Mouse (Mus musculus) midbrain, embryonic 12.5 days (tissue): ENCODE results near the gene Tmem125. TPM values are rescaled to one million over a fixed set of nuclear protein-coding genes. Genes with fewer than 3 reads are reported as not detected.
A peak's percentile ranks its signal among the peaks of the same experiment; 100 is the strongest.
"Not testable (repeated sequence)": the region's sequence is repeated elsewhere in the genome, so short reads cannot be mapped to it uniquely, and the experiment has no call there.

ENCODE experiments used
- ATAC-seq: fragments of 200-750 bp; cut with Nextera tagmentation; 2 replicates; pipeline ENCODE4 v1.8.0; 2017; ENCODE audit warnings: low read depth, moderate TSS enrichment, moderate library complexity; ENCODE audit not compliant: low FRiP score
- H3K27ac ChIP-seq: fragments of 300-500 bp; sonication (generic); replicated peaks from 2 replicates; pipeline ENCODE4 v1.5.1; 2016; ENCODE audit warnings: mild to moderate bottlenecking
- H3K27me3 ChIP-seq: fragments of 300-500 bp; sonication (generic); 2 replicates; pipeline ENCODE4 v1.6.1; 2016; ENCODE audit warnings: mild to moderate bottlenecking
- H3K36me3 ChIP-seq: fragments of 300-500 bp; sonication (generic); 2 replicates; pipeline ENCODE4 v1.6.1; 2016
- H3K4me1 ChIP-seq: fragments of 300-500 bp; sonication (generic); 2 replicates; pipeline ENCODE4 v1.6.1; 2016
- H3K4me2 ChIP-seq: fragments of 300-500 bp; sonication (generic); replicated peaks from 2 replicates; pipeline ENCODE4 v1.6.1; 2016; ENCODE audit warnings: mild to moderate bottlenecking, moderate library complexity
- H3K4me3 ChIP-seq: fragments of 300-500 bp; sonication (generic); 2 replicates; pipeline ENCODE4 v1.5.1; 2016; ENCODE audit warnings: mild to moderate bottlenecking
- H3K9ac ChIP-seq: fragments of 300-500 bp; sonication (generic); replicated peaks from 2 replicates; pipeline ENCODE4 v1.6.1; 2016; ENCODE audit warnings: mild to moderate bottlenecking, moderate library complexity
- H3K9me3 ChIP-seq: fragments of 300-500 bp; sonication (generic); 2 replicates; pipeline ENCODE4 v1.6.1; 2016; ENCODE audit warnings: mild to moderate bottlenecking
- WGBS: fragments of 180-500 bp; shearing (Covaris S2); methylation state at CpG from one replicate; pipeline ENCODE4 v1.1.7; 2016; 5-methylcytosine and 5-hydroxymethylcytosine counted together
- polyA plus RNA-seq: library from polyadenylated mRNA; unstranded; fragments of >200 nt; fragmentation: Nextera tagmentation; extraction: Ambion mirVana; gene quantifications from 2 replicates; pipeline ENCODE4 v1.2.1, GENCODE M21; 2016

Tmem125 gene
- polyA plus RNA-seq, 1 experiment from 2014 or later, result 0.13 TPM

DNA sequence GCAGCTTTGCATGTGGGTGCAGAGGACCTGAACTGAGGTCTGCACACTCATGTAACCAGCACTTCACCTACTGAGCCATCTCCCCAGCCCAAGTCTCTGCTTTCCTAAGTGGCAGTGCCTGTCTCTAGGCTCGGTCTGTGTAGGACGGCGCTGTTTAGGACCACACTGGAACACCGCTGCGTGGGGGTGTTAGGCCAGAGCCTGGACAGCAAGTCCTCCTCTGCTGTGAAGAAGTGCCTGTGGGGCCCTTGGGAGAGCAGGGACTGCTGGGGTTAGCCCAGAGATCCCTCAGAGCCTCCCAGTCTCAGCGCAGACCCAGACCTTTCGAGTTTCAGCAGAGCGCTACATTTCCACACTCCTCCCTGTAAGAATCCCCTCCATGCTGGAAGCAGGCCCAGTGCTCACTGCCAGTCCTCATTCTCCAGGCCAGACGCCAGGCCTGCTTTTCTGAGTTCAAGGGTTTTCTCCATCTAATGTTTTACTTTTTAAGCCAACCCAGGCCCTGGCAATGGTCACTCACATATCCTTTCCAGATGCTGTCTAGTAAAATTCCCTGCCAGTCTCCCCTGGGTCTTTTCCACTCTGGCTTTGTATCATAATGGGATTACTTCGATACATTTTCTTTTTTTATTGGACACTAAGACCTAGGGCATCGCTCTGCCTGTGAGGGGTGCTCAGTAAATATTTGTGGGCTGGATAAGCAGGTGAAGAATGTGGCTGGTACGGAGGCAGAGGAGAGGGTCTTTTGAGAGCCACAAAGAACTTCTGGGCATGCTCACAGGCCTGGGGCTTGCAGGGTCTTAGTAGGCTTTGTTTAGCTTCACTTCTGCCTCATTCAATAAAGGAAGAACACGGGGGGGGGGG, 20.4 kb upstream of the Tmem125 start:
- Histone ChIP-seq H3K9ac (no peak overlapping the region), H3K27me3 (no peaks in the 10 kb centered on the region; the same call in 1 of the 2 replicates), H3K36me3 (no peaks in the 10 kb centered on the region), H3K9me3 (peaks cover 4% of the 10 kb centered on the region; the same call in 1 of the 2 replicates), H3K4me1 (no peaks in the 10 kb centered on the region), H3K4me3 (no peak overlapping the region), H3K27ac (peak overlapping the region; percentile 32; the same call in 1 of the 2 replicates), H3K4me2 (no peak overlapping the region)
- ATAC-seq, result no peak; the same call in 1 of the 2 replicates
- WGBS, result 57% methylated on average over 13 of the region's 13 CpGs

DNA sequence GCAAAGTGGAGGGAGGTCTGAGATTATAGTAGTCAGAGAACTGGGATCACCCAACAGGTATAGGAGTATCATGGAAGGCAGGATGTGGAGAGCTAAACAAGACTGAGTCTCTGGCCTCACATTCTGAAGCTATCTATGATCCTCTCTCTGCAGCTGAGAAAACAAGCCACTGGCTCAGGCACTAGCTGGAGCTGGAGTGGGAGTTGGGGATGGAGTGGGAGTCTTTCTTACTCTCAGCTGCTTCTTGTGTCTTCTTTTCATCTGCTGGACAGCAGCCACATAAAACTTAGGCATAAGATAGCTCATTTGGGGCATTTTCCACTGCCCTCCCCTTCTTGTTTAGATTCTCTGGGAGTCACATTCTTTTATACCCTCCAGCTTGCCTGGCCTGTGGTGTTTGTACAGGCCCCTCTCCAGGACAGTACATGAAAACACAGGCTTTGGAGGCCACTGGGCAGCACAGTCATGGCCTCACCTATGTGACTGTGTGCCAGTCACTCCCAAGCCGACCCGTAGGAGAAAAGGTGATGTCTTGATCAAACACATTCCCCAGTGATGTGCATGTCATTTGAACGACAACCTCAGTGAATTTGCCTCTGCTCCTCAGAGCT, 9.3 kb upstream of the Tmem125 start:
- H3K9ac ChIP-seq, result no peak overlapping the region
- H3K4me2 ChIP-seq, result no peak overlapping the region
- H3K36me3 ChIP-seq, result no peaks in the 10 kb centered on the region
- no peak for ATAC-seq
- no peak overlapping the region for H3K27ac ChIP-seq
- 67% methylated on average over 3 of the region's 3 CpGs for WGBS
- H3K4me1 ChIP-seq, result no peaks in the 10 kb centered on the region
- no peaks in the 10 kb centered on the region for H3K27me3 ChIP-seq
- no peaks in the 10 kb centered on the region for H3K9me3 ChIP-seq
- H3K4me3 ChIP-seq, result no peak overlapping the region

DNA sequence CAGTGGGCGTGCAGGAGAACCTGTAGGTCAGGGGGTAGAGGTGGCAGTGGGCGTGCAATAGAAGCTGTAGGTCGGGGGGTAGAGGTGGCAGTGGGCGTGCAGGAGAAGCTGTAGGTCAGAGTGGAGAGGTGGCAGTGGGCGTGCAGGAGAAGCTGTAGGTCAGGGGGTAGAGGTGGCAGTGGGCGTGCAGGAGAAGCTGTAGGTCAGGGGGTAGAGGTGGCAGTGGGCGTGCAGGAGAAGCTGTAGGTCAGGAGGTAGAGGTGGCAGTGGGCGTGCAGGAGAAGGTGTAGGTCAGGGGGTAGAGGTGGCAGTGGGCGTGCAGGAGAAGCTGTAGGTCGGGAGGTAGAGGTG, 4.3 kb upstream of the Tmem125 start:
- not testable (repeated sequence) for H3K27me3 ChIP-seq, H3K9ac ChIP-seq, H3K36me3 ChIP-seq, H3K4me3 ChIP-seq, H3K27ac ChIP-seq, ATAC-seq, H3K4me1 ChIP-seq, H3K4me2 ChIP-seq, H3K9me3 ChIP-seq
- 88% methylated on average over 10 of the region's 10 CpGs for whole genome bisulfite sequencing

DNA sequence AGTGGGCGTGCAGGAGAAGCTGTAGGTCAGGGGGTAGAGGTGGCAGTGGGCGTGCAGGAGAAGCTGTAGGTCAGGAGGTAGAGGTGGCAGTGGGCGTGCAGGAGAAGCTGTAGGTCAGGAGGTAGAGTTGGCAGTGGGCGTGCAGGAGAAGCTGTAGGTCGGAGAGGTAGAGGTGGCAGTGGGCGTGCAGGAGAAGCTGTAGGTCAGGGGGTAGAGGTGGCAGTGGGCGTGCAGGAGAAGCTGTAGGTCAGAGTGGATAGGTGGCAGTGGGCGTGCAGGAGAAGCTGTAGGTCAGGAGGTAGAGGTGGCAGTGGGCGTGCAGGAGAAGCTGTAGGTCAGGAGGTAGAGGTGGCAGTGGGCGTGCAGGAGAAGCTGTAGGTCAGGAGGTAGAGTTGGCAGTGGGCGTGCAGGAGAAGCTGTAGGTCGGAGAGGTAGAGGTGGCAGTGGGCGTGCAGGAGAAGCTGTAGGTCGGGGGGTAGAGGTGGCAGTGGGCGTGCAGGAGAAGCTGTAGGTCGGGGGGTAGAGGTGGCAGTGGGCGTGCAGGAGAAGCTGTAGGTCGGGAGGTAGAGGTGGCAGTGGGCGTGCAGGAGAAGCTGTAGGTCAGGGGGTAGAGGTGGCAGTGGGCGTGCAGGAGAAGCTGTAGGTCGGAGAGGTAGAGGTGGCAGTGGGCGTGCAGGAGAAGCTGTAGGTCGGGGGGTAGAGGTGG, 3.7 kb upstream of the Tmem125 start:
- WGBS, result 89% methylated on average over 23 of the region's 23 CpGs
- H3K4me3 ChIP-seq, result not testable (repeated sequence)

DNA sequence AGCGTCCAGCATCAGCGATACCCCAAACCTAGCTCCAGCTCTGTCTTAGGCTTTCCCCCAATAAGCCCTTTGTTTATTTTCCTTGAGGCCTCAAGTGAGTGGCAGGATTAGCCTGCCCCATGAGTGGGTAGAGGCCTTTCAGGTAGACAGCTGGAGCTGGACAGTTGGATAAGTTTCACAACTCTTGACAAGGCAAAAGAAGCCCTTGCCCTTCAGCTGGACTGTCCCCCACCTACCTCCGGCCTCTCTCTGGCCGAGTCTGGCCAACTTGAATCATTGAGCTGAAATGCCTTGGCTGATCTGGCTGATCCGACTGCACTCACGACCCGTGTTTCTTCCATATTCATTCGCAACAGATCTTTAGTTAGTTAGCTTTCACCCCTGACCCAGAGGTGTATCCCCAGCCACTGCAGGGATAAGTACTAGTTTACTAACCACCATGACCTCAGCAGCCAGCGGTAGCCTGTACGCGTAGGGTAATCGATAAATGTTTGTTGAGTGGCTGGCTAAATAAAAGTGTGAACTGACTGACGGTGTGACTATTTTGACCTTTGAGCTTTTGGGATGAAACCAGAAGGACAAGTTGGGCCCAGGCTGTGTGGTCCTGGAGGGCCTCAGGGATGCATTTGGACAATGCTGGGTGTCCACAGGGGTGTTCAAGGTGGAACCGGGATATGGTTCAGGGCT, 740 bp upstream of the Tmem125 start:
- H3K4me3 ChIP-seq, result no peak overlapping the region
- WGBS, result 69% methylated on average over 14 of the region's 14 CpGs
- H3K9me3 ChIP-seq, result peaks cover 2% of the 10 kb centered on the region
- no peak overlapping the region for H3K9ac ChIP-seq
- H3K4me1 ChIP-seq, result peaks cover 11% of the 10 kb centered on the region; the same call in 1 of the 2 replicates
- no peaks in the 10 kb centered on the region for H3K36me3 ChIP-seq
- ATAC-seq, result no peak
- peaks cover 41% of the 10 kb centered on the region for H3K27me3 ChIP-seq
- no peak overlapping the region for H3K27ac ChIP-seq
- no peak overlapping the region for H3K4me2 ChIP-seq

More for the DNA sequence above, 3.7 kb upstream of the Tmem125 start:
- H3K4me2 ChIP-seq, H3K36me3 ChIP-seq, H3K27ac ChIP-seq, H3K9ac ChIP-seq, H3K4me1 ChIP-seq, ATAC-seq, H3K9me3 ChIP-seq: not testable (repeated sequence)
- H3K27me3 ChIP-seq, result peaks cover 15% of the 10 kb centered on the region

DNA sequence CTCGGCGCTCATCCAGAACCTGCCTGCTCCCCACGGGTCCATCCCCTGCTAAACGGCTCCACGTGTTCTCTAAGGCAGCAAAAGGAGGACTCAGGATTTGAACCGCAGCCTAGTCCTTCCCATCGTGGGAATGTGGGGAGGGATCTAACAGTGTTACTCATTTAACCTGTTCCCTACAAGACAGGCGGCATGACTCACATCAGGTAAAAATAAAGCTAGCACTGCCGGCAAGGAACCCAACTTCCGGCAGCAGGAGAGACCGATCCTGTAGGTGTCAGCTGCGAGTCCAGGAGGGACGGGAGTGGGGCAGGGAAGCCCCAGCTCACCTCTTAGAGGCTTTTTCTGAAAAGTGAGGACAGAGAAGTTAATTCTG, 700 bp downstream of the Tmem125 start:
- Histone ChIP-seq H3K4me2 (peak overlapping the region; percentile 52), H3K4me3 (peak overlapping the region; percentile 20; the same call in 1 of the 2 replicates), H3K9me3 (peaks cover 2% of the 10 kb centered on the region), H3K27me3 (peaks cover 54% of the 10 kb centered on the region), H3K9ac (no peak overlapping the region), H3K4me1 (peaks cover 11% of the 10 kb centered on the region; the same call in 1 of the 2 replicates), H3K27ac (no peak overlapping the region), H3K36me3 (no peaks in the 10 kb centered on the region)
- 23% methylated on average over 13 of the region's 13 CpGs for WGBS
- ATAC-seq, result no peak

DNA sequence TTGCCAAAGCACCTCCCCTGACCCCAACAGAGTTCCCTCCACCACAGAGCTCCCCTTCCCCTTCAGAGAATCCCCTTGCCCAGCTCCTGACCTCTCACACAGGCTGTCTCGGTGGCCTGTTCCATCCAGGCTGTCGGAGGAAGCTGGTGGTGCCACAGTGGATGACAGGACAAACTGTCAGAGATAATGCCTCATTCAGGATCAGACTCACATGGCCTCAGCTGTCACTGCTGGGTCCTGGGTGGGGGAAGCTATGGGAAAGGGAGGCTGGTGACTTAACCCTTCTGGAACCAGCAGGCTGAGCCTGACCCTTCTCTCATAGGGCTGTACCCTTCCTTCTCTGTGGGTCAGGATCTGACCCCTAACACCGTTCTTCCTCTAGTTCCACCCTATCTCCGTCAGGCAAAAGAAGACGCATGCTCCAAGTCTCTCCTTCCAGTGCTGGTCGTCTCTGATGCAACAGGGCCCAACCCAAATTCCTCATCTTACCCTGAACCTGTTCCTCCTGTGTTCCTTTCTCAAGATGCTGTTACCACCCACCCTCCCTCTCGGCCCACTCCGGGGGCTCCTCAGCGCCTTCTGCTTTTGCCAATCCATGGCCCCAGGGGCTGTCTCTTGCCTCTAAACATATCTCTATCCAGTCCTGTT, 1.2 kb downstream of the Tmem125 start:
- Histone ChIP-seq H3K27me3 (peaks cover 59% of the 10 kb centered on the region), H3K4me2 (no peak overlapping the region), H3K27ac (no peak overlapping the region), H3K36me3 (no peaks in the 10 kb centered on the region), H3K9me3 (peaks cover 2% of the 10 kb centered on the region; the same call in 1 of the 2 replicates), H3K4me1 (peaks cover 11% of the 10 kb centered on the region; the same call in 1 of the 2 replicates), H3K4me3 (no peak overlapping the region), H3K9ac (no peak overlapping the region)
- ATAC-seq, result no peak
- WGBS, result 70% methylated on average over 9 of the region's 9 CpGs

DNA sequence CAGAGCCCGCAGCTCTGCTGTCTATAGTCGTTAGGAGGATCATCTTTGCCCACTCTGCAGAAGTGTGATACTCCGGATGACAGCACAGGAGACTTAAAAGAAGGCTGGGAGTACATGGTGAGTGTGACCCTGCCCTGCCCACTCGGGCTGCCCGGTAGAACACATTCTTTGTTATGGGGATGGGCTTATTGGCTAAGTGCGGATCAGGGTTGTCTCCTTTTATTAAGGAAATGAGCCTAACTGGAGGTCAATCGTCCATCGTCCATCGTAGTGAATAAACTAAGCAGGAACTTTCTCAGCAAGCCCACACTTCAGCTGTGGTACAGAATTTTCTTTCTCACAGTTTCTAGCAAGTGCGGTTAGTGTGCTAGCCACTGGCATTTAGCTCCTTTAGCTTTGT, 3.9 kb downstream of the Tmem125 start:
- no peak for ATAC-seq
- no peaks in the 10 kb centered on the region for H3K9me3 ChIP-seq
- no peak overlapping the region for H3K9ac ChIP-seq
- peaks cover 59% of the 10 kb centered on the region for H3K27me3 ChIP-seq
- H3K27ac ChIP-seq, result no peak overlapping the region
- 7% methylated on average over 10 of the region's 10 CpGs for WGBS
- H3K4me1 ChIP-seq, result peaks cover 11% of the 10 kb centered on the region; the same call in 1 of the 2 replicates
- no peak overlapping the region for H3K4me2 ChIP-seq
- H3K4me3 ChIP-seq, result no peak overlapping the region
- H3K36me3 ChIP-seq, result no peaks in the 10 kb centered on the region

DNA sequence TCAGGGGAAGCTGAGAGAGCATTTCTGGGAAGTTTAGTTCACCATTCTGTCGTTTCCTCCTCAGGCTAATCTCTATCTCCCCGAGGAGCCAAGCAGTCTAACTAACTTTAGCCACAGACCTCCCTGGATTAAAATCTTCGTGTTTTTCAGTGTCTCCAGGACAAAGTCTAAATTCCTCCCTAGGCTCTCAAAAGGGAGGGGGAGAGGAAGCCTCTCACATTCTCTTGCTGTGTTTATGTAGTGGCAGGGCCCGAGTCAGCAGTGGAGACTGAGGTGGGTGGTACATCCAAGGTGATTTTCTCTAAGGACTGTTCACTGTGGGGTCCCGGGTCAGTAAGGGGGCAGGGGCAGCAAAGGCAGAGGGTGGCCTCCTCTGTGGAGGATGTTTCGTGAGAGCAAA, 6.0 kb downstream of the Tmem125 start:
- Histone ChIP-seq H3K9ac (no peak overlapping the region), H3K27me3 (peaks cover 46% of the 10 kb centered on the region), H3K36me3 (no peaks in the 10 kb centered on the region), H3K4me2 (no peak overlapping the region), H3K27ac (no peak overlapping the region), H3K9me3 (no peaks in the 10 kb centered on the region), H3K4me1 (peaks cover 2% of the 10 kb centered on the region; the same call in 1 of the 2 replicates), H3K4me3 (no peak overlapping the region)
- ATAC-seq, result no peak
- 46% methylated on average over 6 of the region's 6 CpGs for WGBS

DNA sequence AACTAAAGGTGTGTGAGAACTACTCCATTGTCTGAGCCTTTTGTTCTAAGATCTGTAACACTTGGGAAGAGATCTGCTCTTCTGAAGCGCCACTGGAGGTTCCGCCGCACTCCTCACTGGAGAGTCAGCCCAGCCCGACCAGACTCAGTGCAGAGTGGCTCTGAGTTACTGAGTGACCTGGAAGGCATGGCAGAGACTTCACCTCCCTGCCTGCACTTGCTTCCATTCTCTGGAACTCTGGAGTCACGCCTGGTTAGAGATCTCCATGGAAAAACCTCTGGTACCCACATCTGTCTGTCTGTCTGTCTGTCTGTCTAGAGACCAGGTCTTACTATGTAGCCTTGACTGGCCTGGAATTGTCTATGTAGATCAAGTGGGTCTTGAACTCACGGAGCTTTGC, 8.2 kb downstream of the Tmem125 start:
- no peaks in the 10 kb centered on the region for H3K9me3 ChIP-seq
- no peak for ATAC-seq
- no peaks in the 10 kb centered on the region for H3K36me3 ChIP-seq
- H3K27me3 ChIP-seq, result peaks cover 24% of the 10 kb centered on the region
- H3K9ac ChIP-seq, result no peak overlapping the region
- WGBS, result 79% methylated on average over 6 of the region's 6 CpGs
- H3K4me2 ChIP-seq, result no peak overlapping the region
- H3K4me3 ChIP-seq, result no peak overlapping the region
- no peak overlapping the region for H3K27ac ChIP-seq
- peaks cover 2% of the 10 kb centered on the region; the same call in 1 of the 2 replicates for H3K4me1 ChIP-seq

DNA sequence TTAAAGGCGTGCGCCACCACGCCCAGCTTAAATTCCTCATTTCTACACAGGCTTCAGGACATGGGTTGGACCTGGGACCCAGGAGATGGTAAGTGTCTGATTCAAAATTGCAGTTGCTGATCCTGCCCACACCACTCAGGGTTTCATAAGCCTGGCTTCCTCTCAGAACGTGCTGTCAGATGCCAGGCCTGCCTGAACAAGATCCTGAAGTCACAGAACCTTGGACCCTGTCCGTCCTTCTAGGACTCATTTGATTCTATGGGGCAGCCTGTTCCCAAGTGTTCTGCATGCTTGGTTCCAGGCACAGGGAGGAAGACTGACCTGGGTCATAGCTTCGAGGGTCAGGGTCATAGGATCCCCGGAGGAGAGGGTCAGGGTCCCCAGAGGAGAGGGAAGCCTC, 10.2 kb downstream of the Tmem125 start:
- Histone ChIP-seq H3K9me3 (no peaks in the 10 kb centered on the region), H3K4me3 (no peak overlapping the region), H3K4me1 (no peaks in the 10 kb centered on the region), H3K27ac (no peak overlapping the region), H3K27me3 (peaks cover 9% of the 10 kb centered on the region; the same call in 1 of the 2 replicates), H3K36me3 (no peaks in the 10 kb centered on the region), H3K9ac (no peak overlapping the region), H3K4me2 (no peak overlapping the region)
- WGBS, result 91% methylated on average over 7 of the region's 7 CpGs
- no peak for ATAC-seq
